Mouse (Mus musculus) CH12.LX (cell line): Measurements from ENCODE around the gene Mpp4. TPM values are rescaled to one million over a fixed set of nuclear protein-coding genes. Genes with fewer than 3 reads are reported as not detected.
A peak's percentile ranks its signal among the peaks of the same experiment; 100 is the strongest.

ENCODE experiments used
- DNase-seq: peaks from one replicate; pipeline ENCODE4 v3.0.0-alpha.2; 2013; ENCODE audit errors: extremely low read depth
- H3K27ac ChIP-seq: 2 replicates; pipeline ENCODE4 v1.5.1; 2012; ENCODE audit warnings: low read depth, mild to moderate bottlenecking, control low read depth, moderate library complexity; ENCODE audit not compliant: insufficient read depth
- H3K27me3 ChIP-seq: replicated peaks from 2 replicates; pipeline ENCODE3; 2012; ENCODE audit warnings: inconsistent platforms
- H3K36me3 ChIP-seq, 2 experiments: replicated peaks in 1 of 2; 2 replicates each; pipeline versions ENCODE3 to v1.6.1; 2012; ENCODE audit warnings: inconsistent platforms in 1 of 2, low read length in 1 of 2, mild to moderate bottlenecking in 1 of 2, mixed read lengths in 1 of 2, moderate library complexity in 1 of 2; ENCODE audit not compliant: control insufficient read depth in 1 of 2, insufficient read depth in 1 of 2
- H3K4me1 ChIP-seq, 2 experiments: 2 replicates each; pipeline ENCODE4 v1.6.1; 2012; ENCODE audit warnings: inconsistent platforms in 1 of 2, moderate library complexity in 1 of 2; ENCODE audit not compliant: insufficient read depth in 2 of 2, control insufficient read depth in 1 of 2
- H3K4me2 ChIP-seq: 2 replicates; pipeline ENCODE4 v1.6.1; 2012; ENCODE audit warnings: low read depth, mild to moderate bottlenecking, control low read depth; ENCODE audit not compliant: poor library complexity, insufficient read depth, severe bottlenecking
- H3K4me3 ChIP-seq, 3 experiments: fragments of 150-350 bp in 1 of 3; sonication (generic) in 1 of 3; replicated peaks in 1 of 3; 2 replicates each; pipeline versions ENCODE3 to v1.5.1; 2011 to 2012; ENCODE audit warnings: low read depth in 2 of 3, low read length in 2 of 3, mild to moderate bottlenecking in 2 of 3, moderate library complexity in 2 of 3, control low read depth in 1 of 3, improper control_type of control experiment in 1 of 3, inconsistent platforms in 1 of 3, mixed read lengths in 1 of 3; ENCODE audit not compliant: poor library complexity in 1 of 3
- H3K79me2 ChIP-seq: replicated peaks from 2 replicates; pipeline ENCODE4 v1.6.1; 2012; ENCODE audit warnings: mild to moderate bottlenecking, moderate library complexity; ENCODE audit not compliant: control insufficient read depth, poor library complexity, insufficient read depth, severe bottlenecking; ENCODE audit errors: extremely low read depth
- H3K9ac ChIP-seq: 2 replicates; pipeline ENCODE4 v1.6.1; 2012; ENCODE audit warnings: low read depth, mild to moderate bottlenecking, control low read depth, moderate library complexity; ENCODE audit not compliant: insufficient read depth
- H3K9me3 ChIP-seq: replicated peaks from 2 replicates; pipeline ENCODE3; 2012; ENCODE audit warnings: low read length, inconsistent platforms, mixed read lengths
- CHD2 ChIP-seq: IDR thresholded peaks from 2 replicates; pipeline ENCODE4 v1.6.1; 2011; ENCODE audit warnings: low read length, improper control_type of control experiment
- CTCF ChIP-seq, 2 experiments: IDR thresholded peaks in 1 of 2; conservative IDR thresholded peaks in 1 of 2; 2 replicates each; pipeline ENCODE4 v1.5.1; 2011 to 2012; ENCODE audit warnings: low read depth in 2 of 2, low read length in 2 of 2, improper control_type of control experiment in 1 of 2, inconsistent platforms in 1 of 2, mild to moderate bottlenecking in 1 of 2, moderate library complexity in 1 of 2
- E2F4 ChIP-seq: IDR thresholded peaks from 2 replicates; pipeline ENCODE4 v1.6.1; 2011; ENCODE audit warnings: low read depth, low read length, improper control_type of control experiment; ENCODE audit not compliant: insufficient replicate concordance
- ELF1 ChIP-seq: IDR thresholded peaks from 2 replicates; pipeline ENCODE4 v1.6.1; 2014; ENCODE audit warnings: low read depth, mild to moderate bottlenecking, inconsistent platforms, low read length, improper control_type of control experiment
- EP300 ChIP-seq: IDR thresholded peaks from 2 replicates; pipeline ENCODE4 v1.6.1; 2011; ENCODE audit warnings: low read length, improper control_type of control experiment
- ETS1 ChIP-seq: conservative IDR thresholded peaks from 2 replicates; pipeline ENCODE4 v1.6.1; 2012; ENCODE audit warnings: low read depth, mild to moderate bottlenecking, inconsistent platforms, low read length, improper control_type of control experiment, moderate library complexity
- HCFC1 ChIP-seq: IDR thresholded peaks from 2 replicates; pipeline ENCODE4 v1.6.1; 2012; ENCODE audit warnings: low read depth, mild to moderate bottlenecking, inconsistent platforms, low read length, improper control_type of control experiment
- IRF4 ChIP-seq: IDR thresholded peaks from 2 replicates; pipeline ENCODE4 v1.6.1; 2014; ENCODE audit warnings: low read depth, mild to moderate bottlenecking, inconsistent platforms, low read length, improper control_type of control experiment
- JUND ChIP-seq: conservative IDR thresholded peaks from 2 replicates; pipeline ENCODE4 v1.6.1; 2011; ENCODE audit warnings: low read depth, low read length, improper control_type of control experiment
- KAT2A ChIP-seq: IDR thresholded peaks from 2 replicates; pipeline ENCODE4 v1.6.1; 2012; ENCODE audit warnings: low read length, improper control_type of control experiment, inconsistent platforms; ENCODE audit not compliant: insufficient replicate concordance
- MAZ ChIP-seq: IDR thresholded peaks from 2 replicates; pipeline ENCODE4 v1.6.1; 2012; ENCODE audit warnings: low read depth, mild to moderate bottlenecking, inconsistent platforms, low read length, improper control_type of control experiment, moderate library complexity
- NELFE ChIP-seq: IDR thresholded peaks from 2 replicates; pipeline ENCODE4 v1.6.1; 2011; ENCODE audit warnings: low read depth, low read length, improper control_type of control experiment
- NRF1 ChIP-seq: IDR thresholded peaks from 2 replicates; pipeline ENCODE4 v1.6.1; 2014; ENCODE audit warnings: low read depth, mild to moderate bottlenecking, inconsistent platforms, low read length, improper control_type of control experiment, moderate library complexity
- POLR2AphosphoS2 ChIP-seq: IDR thresholded peaks from 2 replicates; pipeline ENCODE4 v1.6.1; 2011; ENCODE audit warnings: low read depth, low read length, improper control_type of control experiment
- RAD21 ChIP-seq: IDR thresholded peaks from 2 replicates; pipeline ENCODE4 v1.6.1; 2011; ENCODE audit warnings: low read depth, mild to moderate bottlenecking, low read length, improper control_type of control experiment, moderate library complexity
- SMC3 ChIP-seq: IDR thresholded peaks from 2 replicates; pipeline ENCODE4 v1.6.1; 2011; ENCODE audit warnings: low read depth, low read length, improper control_type of control experiment
- UBTF ChIP-seq: IDR thresholded peaks from 2 replicates; pipeline ENCODE4 v1.6.1; 2012; ENCODE audit warnings: low read depth, mild to moderate bottlenecking, inconsistent platforms, low read length, improper control_type of control experiment, moderate library complexity
- ZKSCAN1 ChIP-seq: IDR thresholded peaks from 2 replicates; pipeline ENCODE4 v1.6.1; 2012; ENCODE audit warnings: low read depth, inconsistent platforms, low read length, improper control_type of control experiment, borderline replicate concordance
- ZMIZ1 ChIP-seq: IDR thresholded peaks from 2 replicates; pipeline ENCODE4 v1.6.1; 2012; ENCODE audit warnings: low read depth, mild to moderate bottlenecking, inconsistent platforms, low read length, improper control_type of control experiment
- dilution Hi-C: fragments of 300-500 bp; cut with MboI; formaldehyde crosslinking; loops from 2 replicates; pipeline ENCODE4 v1.14.3; 2020; ENCODE audit warnings: low sequenced_read_pairs; ENCODE audit not compliant: extremely low pct_unique_long_range_greater_than_20kb, extremely low pct_ligation_motif_present
- in situ Hi-C: fragments of 300-500 bp; cut with MboI; formaldehyde crosslinking; loops from 3 replicates; pipeline ENCODE4 v1.14.3; 2019; ENCODE audit warnings: low sequenced_read_pairs, low pct_ligation_motif_present, low pct_unique_long_range_greater_than_20kb, mixed read lengths
- polyA plus RNA-seq: library from polyadenylated mRNA; unstranded; fragments of >175 nt; gene quantifications from 2 replicates; pipeline ENCODE4 v1.2.1, GENCODE M21; 2012; ENCODE audit warnings: low read depth; ENCODE audit not compliant: insufficient read length
- total RNA-seq, 2 experiments: library from RNA; depleted of rRNA; stranded (reverse); fragments of 300-350 nt in 1 of 2; fragments of >200 nt in 1 of 2; gene quantifications; 2 replicates each; pipeline ENCODE4 v1.2.3; 2012 to 2014

Mpp4 gene
- total and polyA plus RNA-seq, 3 experiments: 0.79 to 2.8 (median 1.1) TPM

DNA sequence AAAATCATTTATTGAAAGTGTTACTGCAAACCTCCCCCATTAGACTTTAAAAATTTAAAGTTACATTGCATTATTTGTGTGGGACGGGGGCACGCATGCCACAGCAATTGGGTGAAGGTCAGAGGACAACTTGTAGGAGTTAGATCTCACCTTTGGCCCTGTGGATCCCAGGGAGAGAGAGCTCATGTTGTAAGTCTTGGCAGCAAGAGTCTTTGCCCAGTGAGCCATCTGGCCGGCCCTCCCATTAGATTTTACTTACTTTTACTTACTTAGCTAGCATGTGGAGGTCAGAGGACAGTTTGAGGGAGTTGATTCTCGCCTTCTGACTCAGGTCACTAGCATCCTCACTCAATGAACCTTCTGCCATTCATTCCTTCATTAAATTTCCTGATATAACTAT is 5.3 kb downstream of the Mpp4 start:
- TF ChIP-seq ZMIZ1: no peak
- TF ChIP-seq UBTF: no peak
- no peak for TF ChIP-seq ZKSCAN1
- no peak for TF ChIP-seq HCFC1
- H3K79me2 ChIP-seq: no peaks in the 10 kb centered on the region
- H3K4me2 ChIP-seq: no peak overlapping the region
- no peak overlapping the region for H3K27ac ChIP-seq
- H3K27me3 ChIP-seq: no peaks in the 10 kb centered on the region
- in situ Hi-C loops: no loop called here
- no peak overlapping the region for H3K9ac ChIP-seq
- peaks cover under 1 to 20% of the 10 kb centered on the region in 2 experiments for H3K36me3 ChIP-seq
- dilution Hi-C loops: no loop called here
- DNase-seq: no peak
- H3K4me1 ChIP-seq: peaks cover 0 to 10% of the 10 kb centered on the region in 2 experiments; a peak in 2 of 4 replicates
- H3K4me3 ChIP-seq: no peak overlapping the region
- no peaks in the 10 kb centered on the region for H3K9me3 ChIP-seq

DNA sequence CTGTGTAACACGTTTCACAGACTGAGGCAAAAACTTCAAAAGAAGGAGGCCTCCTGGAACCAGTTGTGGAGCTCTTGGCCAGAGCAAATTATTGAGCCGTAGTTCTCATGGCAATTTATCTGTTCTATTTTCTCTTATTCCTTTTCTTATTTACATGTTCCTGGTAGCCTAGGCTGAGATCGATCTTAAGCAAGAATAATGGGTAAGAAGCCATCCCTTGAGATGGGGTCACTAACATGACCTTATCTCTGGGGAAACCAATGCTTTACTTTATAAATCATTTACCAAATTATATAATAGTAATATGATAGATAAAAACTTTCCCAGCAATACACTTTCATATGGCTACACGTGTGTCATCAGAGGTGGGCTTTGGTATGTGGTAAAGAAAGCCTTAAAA is 10.8 kb downstream of the Mpp4 start:
- in situ Hi-C loops: no loop called here
- Histone ChIP-seq H3K79me2 (no peaks in the 10 kb centered on the region), H3K4me2 (no peak overlapping the region), H3K9me3 (no peaks in the 10 kb centered on the region), H3K4me3 (no peak overlapping the region), H3K4me1 (peaks cover 0 to 13% of the 10 kb centered on the region in 2 experiments; a peak in 2 of 4 replicates), H3K9ac (no peak overlapping the region), H3K27ac (no peak overlapping the region), H3K27me3 (no peaks in the 10 kb centered on the region), H3K36me3 (no peaks in the 10 kb centered on the region)
- DNase-seq: no peak
- dilution Hi-C loops: no loop called here
- TF ChIP-seq POLR2AphosphoS2: no peak
- TF ChIP-seq JUND: no peak
- TF ChIP-seq ELF1: no peak
- TF ChIP-seq KAT2A: no peak
- no peak for TF ChIP-seq E2F4

DNA sequence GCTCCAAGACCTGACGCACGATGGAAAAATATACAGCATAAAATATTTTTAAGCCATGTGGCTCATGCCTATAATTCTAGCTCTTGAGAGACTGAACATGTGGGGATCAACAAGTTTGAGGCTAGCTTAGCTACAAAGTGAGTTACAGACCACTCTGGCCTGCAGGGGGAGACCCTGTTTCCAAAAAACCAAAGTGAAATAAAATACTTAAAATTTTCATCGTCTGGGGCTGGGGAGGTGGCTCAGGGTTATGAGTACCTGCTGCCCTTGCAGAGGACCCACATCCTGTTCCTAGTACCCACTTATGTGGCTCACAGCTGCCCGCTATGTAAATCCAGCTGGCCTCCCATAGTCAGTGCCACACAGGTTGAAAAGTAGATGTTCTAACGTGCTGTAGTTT is 12.6 kb downstream of the Mpp4 start:
- Histone ChIP-seq H3K4me3 (no peak overlapping the region), H3K4me1 (peaks cover 0 to 13% of the 10 kb centered on the region in 2 experiments; a peak in 2 of 4 replicates), H3K27ac (no peak overlapping the region), H3K27me3 (no peaks in the 10 kb centered on the region), H3K36me3 (no peaks in the 10 kb centered on the region), H3K9ac (no peak overlapping the region), H3K4me2 (no peak overlapping the region), H3K9me3 (no peaks in the 10 kb centered on the region), H3K79me2 (no peaks in the 10 kb centered on the region)
- no peak for TF ChIP-seq EP300
- no peak for TF ChIP-seq NELFE
- TF ChIP-seq IRF4: no peak
- no peak for TF ChIP-seq CHD2
- TF ChIP-seq ELF1: no peak
- TF ChIP-seq ETS1: no peak
- TF ChIP-seq RAD21: peak; percentile 26
- no peak for TF ChIP-seq MAZ
- no peak for TF ChIP-seq NRF1
- peak; percentile 54 for TF ChIP-seq SMC3
- TF ChIP-seq CTCF (conservative IDR thresholded peaks at IDR 0.05 in 1 of 2, IDR thresholded peaks at IDR 0.05 in 1 of 2; ENCODE audit: low read depth in 2 of 2, low read length in 2 of 2): peak in 1 of 2 experiments; percentile 58; a peak in 2 of 4 replicates
- in situ Hi-C loops (no loop called here), dilution Hi-C loops (no loop called here)
- DNase-seq: peak; percentile 15
